Mouse (Mus musculus): ENCODE measurements at regions not wholly inside any gene's neighbourhood (a gene's known extent, or its start where the extent isn't known, plus 50 kb on each side); places are given as distances from the start of the nearest gene placed in this dataset.

DNA sequence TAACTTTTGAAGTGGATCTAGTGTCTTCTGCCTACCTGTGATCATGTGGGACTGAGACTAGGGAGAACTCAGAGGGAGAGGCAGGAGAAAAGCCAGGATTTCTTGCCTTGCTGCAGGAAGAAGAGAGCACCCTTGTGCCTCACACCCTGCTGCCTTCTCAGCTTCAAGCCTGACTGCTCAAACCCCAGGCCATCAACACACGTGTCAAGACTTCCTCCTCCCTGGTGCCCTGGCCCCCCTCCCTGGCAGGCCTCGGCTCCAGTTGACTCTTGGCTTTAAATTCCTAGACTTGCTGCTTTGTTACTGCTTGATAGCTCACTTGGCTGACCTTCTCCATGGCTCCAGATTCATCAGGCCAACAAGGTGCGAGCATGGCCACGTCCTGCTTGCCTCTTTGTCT lies 250.1 kb upstream of the Mki67 start:
- DNase-seq (ENCODE audit: low spot score in 2 of 2): no peak

DNA sequence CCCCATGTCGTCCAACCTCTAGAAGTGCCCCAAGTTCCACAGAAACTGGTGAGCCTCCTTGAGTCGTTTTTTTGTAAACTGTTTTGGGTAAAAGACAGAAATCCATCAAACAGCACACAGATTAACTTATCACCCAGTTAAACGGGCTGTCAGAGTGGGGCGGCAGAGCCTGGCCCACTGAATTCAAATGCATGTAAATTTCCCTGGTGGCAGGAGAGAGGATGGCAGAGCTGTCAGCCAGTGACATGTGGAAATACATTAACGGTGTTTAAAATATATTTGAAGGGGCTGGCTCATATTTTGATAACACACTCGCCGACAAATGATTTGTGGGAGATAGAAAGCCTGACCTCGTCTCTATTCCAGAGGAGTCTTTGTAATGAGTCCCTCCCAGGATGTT lies 252.5 kb upstream of the Mki67 start:
- no peak for DNase-seq (ENCODE audit: low spot score in 2 of 2)

DNA sequence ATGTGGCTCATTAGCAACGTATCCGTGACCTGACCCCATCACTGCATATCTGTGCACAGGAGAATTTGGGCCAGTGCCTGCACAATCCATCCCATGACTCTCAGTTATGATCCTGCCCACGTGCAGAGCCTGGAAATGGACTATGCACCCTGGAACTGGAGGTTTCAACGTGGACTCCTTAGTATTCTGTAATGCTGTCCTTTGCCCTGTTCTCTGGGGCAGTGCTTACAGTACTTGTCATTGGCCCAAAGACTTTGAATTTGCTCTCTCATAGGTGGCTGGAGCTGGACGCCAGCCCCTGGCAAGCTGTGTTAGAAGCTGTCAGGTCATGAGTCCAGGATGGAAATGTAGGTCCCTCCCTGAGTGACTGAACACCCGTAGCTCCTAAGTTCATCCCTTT lies 269.9 kb upstream of the Mki67 start:
- DNase-seq (ENCODE audit: low spot score in 2 of 2): no peak

DNA sequence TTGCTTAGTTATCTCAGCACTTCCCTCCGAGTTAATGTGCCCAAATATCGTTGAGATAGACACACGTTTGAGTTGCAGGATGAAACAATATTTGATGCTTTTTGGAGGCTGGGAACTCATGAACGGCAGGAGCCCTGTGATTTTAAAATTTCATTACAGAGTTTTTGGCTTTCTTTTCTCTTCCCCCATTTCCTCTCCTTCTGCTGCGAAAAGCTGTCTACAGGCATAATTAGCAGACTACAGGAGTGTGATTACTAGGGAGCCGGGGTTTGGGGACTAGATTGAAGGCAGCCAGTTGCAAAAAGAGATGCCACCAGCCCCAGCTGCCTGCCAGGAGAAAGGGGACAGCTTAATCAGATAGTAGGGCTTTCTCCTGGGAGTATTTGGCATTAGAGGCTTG lies 274.2 kb upstream of the Mki67 start:
- no peak for DNase-seq (ENCODE audit: low spot score in 2 of 2)

- DNase-seq (ENCODE audit: low spot score in 2 of 2): no peak
Observed at GRCm38 (mm10) chr7:135996896-135997295, 280.7 kb upstream of the Mki67 start.

DNA sequence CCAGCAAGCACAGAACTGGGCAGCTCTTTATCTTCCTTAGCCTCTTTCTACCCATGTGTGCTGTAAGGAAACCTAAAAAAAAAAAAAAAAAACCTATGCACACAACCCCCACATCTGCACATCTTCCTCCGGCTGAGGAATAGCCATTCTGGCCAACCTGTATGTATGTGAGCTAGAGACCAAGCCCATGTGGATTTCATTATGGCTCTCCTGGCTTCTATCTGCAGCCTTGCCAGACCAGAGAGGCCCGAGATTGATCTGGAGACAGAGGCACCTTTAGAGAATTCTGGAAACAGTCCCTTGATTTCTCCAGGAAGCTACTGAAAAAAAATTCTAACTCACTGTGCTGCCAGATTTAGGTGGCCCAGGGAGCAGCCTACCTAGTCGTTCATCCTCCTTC lies 281.5 kb upstream of the Mki67 start:
- DNase-seq (ENCODE audit: low spot score in 2 of 2): no peak

DNA sequence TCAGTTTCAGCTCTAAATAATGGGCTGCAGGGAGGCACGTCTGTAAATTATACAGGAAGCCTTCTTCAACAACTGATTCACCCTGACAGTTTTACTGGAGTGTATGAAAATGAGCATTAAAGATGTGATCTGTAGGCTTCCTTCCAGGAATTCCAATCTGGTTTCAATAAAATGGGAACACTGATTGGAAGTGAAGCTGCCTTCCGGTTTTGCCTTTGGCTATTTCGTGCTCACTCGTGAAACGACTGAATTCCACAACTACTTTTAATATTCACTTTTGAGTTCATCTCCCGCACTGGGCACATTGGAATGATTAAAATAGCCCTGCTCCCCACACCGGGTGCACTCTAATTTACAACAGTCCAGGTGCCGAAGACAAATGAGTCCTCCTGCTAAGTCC lies 286.2 kb upstream of the Mki67 start:
- no peak for DNase-seq (ENCODE audit: low spot score in 2 of 2)

GRCm38 (mm10) chr7:136003291-136003690 lies 287.1 kb upstream of the Mki67 start:
- DNase-seq (ENCODE audit: low spot score in 2 of 2): no peak

DNA sequence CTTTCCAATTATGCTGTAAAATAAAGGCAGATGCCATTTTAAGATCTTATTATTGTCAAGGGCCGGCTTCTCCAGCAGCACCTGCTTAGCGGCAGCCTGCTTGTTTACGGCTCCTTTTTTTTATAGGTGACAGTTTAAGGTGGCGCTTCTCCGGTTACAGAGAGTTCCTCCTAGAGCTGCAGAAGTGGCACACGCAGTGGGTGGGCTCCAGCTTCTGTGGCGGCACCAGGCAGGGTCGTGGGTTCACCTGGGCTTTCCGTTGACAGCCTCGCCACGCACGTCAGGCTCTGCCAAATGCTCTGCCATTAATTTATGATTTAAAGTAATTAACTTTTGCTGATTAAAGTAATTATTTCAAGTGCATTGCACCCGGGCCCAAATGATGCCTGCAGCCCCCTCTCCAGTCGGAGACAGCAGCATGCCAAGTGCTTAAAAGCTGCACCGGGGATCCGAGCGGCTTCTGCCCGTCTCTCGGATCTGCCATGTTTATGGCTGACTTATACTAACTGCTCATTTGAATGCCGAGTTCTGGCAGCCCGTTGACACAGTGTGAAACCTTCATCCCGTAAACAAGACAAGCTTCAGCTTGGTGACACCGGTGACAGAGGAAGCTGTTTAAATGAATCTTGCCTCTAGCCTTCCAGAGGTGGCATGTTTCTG lies 291.8 kb upstream of the Mki67 start:
- no peak for DNase-seq (ENCODE audit: low spot score in 2 of 2)

DNA sequence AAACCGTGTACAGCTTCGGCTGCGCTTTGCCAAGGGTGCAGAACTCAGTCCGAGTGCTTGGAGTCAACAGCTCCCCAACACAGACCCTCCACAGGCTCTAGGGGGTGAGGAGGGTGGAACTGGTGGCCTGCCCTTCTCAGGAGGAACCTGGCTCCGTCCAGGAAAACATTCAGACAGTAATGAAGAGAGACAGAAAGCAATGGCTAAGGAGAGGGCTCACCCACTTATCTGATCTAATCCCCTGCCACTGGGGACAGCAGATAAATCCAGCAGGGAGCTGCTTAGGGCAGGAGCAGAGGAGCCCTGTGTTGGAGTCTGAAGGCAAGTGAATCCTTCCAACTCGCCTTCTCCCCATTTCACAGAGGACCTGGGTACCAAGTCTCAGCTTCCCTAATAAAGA lies 292.3 kb upstream of the Mki67 start:
- no peak for DNase-seq (ENCODE audit: low spot score in 2 of 2)

- DNase-seq (ENCODE audit: low spot score in 2 of 2): no peak
Observed at GRCm38 (mm10) chr7:136010013-136010412, 293.9 kb upstream of the Mki67 start.

DNA sequence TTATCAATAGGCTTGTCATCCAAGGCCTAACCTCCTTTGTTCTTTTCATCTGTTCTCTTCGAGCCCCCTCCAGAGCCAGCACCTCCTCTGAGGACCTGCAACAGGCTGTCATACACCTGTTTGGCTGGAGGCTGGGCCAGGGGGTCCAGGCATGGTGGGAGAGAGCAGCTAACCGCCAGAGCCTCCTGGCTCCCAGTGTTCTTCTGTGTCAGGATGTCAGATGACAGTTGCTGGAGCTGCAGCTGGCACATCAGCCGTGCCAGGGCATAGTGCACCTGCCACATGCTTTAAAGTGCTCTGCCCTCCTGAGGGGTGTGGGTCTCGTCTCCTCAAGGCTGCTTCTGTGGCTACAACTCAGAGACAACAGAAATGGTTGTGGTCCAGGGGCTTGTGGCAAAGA lies 298.5 kb upstream of the Mki67 start:
- DNase-seq (ENCODE audit: low spot score in 2 of 2): no peak

DNA sequence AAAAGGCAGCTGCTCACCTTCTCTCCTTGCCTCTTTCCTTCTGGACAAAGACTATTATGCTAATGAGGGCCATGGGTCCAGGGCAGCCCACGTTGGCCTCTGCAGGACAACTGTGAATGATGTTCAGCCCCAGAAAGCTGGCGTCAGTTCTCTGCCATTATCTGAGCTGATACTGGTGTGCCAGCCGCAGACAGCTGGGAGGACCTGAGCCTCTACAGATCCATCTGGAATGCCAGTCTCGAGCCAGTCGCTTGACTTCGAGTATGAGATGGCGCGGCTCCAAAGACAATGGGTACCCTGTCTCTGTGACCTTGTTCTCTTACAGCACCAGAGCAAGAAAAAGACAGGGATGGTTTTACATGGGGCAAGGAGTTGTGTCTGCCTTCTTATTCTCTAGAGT lies 300.8 kb upstream of the Mki67 start:
- DNase-seq (ENCODE audit: low spot score in 2 of 2): no peak

GRCm38 (mm10) chr7:136020577-136020976 lies 304.4 kb upstream of the Mki67 start:
- no peak for DNase-seq (ENCODE audit: low spot score in 2 of 2)

DNA sequence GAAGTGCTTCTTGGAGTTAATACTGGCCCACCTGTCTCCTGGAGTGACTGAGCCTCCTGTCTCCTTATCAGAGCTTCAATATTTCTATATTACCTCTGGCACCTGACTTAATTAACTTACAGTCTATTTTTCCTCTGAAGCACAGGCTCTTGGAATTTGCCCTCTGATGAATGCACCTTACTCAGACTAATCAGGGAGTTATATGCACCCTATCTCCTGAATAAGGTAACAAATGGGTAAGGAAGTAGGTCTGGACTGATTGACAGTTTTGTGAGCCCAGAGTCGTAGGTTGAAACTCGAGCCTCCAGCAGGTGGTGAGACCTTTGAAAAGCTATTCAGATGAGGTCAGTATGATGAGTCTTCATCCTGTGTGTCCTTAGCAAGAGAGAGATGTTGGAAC lies 304.9 kb upstream of the Mki67 start:
- no peak for DNase-seq (ENCODE audit: low spot score in 2 of 2)

GRCm38 (mm10) chr7:136022781-136023448 lies 306.8 kb upstream of the Mki67 start:
- DNase-seq (ENCODE audit: low spot score in 2 of 2): no peak

- DNase-seq (ENCODE audit: low spot score in 2 of 2): no peak
Observed at GRCm38 (mm10) chr7:136026451-136026850, 310.3 kb upstream of the Mki67 start.

DNA sequence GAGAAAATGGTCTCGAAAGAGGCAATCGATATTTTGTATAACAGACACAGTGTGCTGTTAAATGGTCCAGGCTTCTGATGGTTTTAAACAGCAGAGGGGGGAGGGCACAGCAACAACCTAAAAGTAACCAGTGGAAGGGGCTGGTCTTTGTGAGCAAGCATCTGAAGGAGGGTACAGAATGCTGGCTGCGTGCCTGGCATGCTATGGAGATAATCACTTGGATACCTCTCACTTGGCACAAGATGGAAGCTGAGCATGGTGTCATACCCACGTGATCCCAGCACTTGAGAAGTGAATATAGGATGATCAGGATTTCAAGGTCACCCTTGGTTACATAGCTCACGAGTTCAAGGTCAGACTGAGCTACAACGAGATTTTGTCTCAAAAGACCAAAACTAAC lies 315.9 kb upstream of the Mki67 start:
- DNase-seq (ENCODE audit: low spot score in 2 of 2): no peak

- no peak for DNase-seq (ENCODE audit: low spot score in 2 of 2)
Observed at GRCm38 (mm10) chr7:136033536-136033935, 317.4 kb upstream of the Mki67 start.

GRCm38 (mm10) chr7:136035735-136036134 lies 319.6 kb upstream of the Mki67 start:
- DNase-seq (ENCODE audit: low spot score in 2 of 2): no peak

DNA sequence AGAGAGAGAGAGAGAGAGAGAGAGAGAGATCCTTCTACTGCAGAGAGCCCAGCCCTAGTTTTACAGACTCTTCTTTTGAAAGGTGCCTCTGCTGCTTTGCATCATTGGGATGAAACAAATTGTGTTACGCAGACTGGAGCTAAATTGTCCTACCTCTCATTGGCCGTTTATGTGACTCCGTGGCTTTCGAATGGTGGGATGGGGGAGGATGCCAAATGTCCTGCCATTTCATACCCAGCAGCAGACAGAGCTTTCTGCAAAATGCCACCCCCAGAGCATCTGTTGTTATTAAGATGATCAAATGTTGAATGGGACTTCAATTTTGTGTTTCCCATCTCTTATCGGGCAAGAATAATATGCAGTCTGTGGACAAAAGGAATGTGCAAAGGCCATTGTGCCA lies 321.9 kb upstream of the Mki67 start:
- no peak for DNase-seq (ENCODE audit: low spot score in 2 of 2)

DNA sequence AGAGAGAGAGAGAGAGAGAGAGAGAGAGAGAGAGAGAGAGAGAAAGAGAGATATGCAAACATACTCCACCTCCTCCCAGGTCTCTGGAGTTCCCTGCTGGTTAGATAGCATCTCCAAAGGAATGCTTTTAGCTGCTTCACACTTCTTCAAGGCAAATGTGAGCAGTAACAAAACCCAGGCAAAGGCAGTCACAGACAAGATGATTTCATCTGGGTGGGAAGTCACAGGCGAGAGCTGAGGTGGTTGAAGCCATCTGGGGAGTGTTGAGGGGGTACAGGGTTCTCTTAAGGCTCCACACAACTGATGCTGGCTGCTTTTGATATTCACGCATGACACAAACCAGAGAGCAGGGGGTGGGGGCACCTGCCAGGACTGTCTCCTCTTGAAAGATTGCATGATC lies 322.7 kb upstream of the Mki67 start:
- no peak for DNase-seq (ENCODE audit: low spot score in 2 of 2)

GRCm38 (mm10) chr7:136041921-136042320 lies 325.8 kb upstream of the Mki67 start:
- DNase-seq (ENCODE audit: low spot score in 2 of 2): no peak

Data from spleen, postnatal 14 days (tissue).